ENCODE assay signal across 7 mouse cellular contexts in genomic region chr19:4838526-4839140, GRCm38 (mm10). TPM values are rescaled to one million over a fixed set of nuclear protein-coding genes. Genes with fewer than 3 reads are reported as not detected.
DNase-seq lines count a peak whose midpoint lies in the region; ATAC-seq lines count a peak whose summit lies in the region.

No protein-coding gene starts in this region.

- 0 out of 2 replicates have a peak overlapping the region, but pooled peaks have one; percentile 25 for H3K27ac ChIP-seq in embryonic facial prominence, embryonic 15.5 days (replicated peaks)
- no peak overlapping the region for H3K27ac ChIP-seq in limb, embryonic 12.5 days
- H3K27ac ChIP-seq in stomach, embryonic 16.5 days (ENCODE audit: low read length), result peak overlapping the region; percentile 61; the same call in 1 of the 2 replicates

- no peak for ATAC-seq in megakaryocyte, adult 5-6 weeks (ENCODE audit: poor library complexity, severe bottlenecking)
- 0 out of 2 replicates have a peak, but pooled peaks have one; percentile 6 for ATAC-seq in embryonic facial prominence, embryonic 15.5 days (ENCODE audit: insufficient number of reproducible peaks, low FRiP score, low TSS enrichment, low read depth)
- peak; percentile 1; the same call in 1 of the 2 replicates for ATAC-seq in limb, embryonic 12.5 days (ENCODE audit: insufficient number of reproducible peaks, insufficient read depth, low FRiP score, low TSS enrichment, low read depth)
- ATAC-seq in stomach, embryonic 16.5 days (ENCODE audit: insufficient read depth, low FRiP score), result 0 out of 2 replicates have a peak, but pooled peaks have one; percentile 4

- H3K4me2 ChIP-seq in embryonic facial prominence, embryonic 15.5 days (replicated peaks), result peak overlapping the region; percentile 98
- peak overlapping the region; percentile 96 for H3K4me2 ChIP-seq in limb, embryonic 12.5 days
- H3K4me2 ChIP-seq in stomach, embryonic 16.5 days (ENCODE audit: low read depth, low read length), result peak overlapping the region; percentile 95

- H3K9me3 ChIP-seq in megakaryocyte, embryonic 14.5 days, result no peaks in the 10 kb centered on the region
- no peaks in the 10 kb centered on the region for H3K9me3 ChIP-seq in embryonic facial prominence, embryonic 15.5 days (replicated peaks)
- H3K9me3 ChIP-seq in limb, embryonic 12.5 days, result no peaks in the 10 kb centered on the region
- no peaks in the 10 kb centered on the region for H3K9me3 ChIP-seq in stomach, embryonic 16.5 days (replicated peaks; ENCODE audit: control insufficient read depth, low read length)

- DNase-seq in gastrocnemius, postnatal 25 days, result no peak
- DNase-seq in thymus, postnatal 0 days (ENCODE audit: low spot score), result no peak

- H3K27me3 ChIP-seq in megakaryocyte, embryonic 14.5 days (replicated peaks), result peaks cover 31% of the 10 kb centered on the region
- peaks cover 28% of the 10 kb centered on the region for H3K27me3 ChIP-seq in embryonic facial prominence, embryonic 15.5 days
- peaks cover 38% of the 10 kb centered on the region for H3K27me3 ChIP-seq in limb, embryonic 12.5 days
- H3K27me3 ChIP-seq in stomach, embryonic 16.5 days (ENCODE audit: control insufficient read depth, insufficient read depth, low read length), result peaks cover 17% of the 10 kb centered on the region

- H3K4me3 ChIP-seq in megakaryocyte, embryonic 14.5 days (replicated peaks), result peak overlapping the region; percentile 96
- H3K4me3 ChIP-seq in embryonic facial prominence, embryonic 15.5 days (replicated peaks), result peak overlapping the region; percentile 64
- peak overlapping the region; percentile 62 for H3K4me3 ChIP-seq in limb, embryonic 12.5 days (replicated peaks)
- peak overlapping the region; percentile 69 for H3K4me3 ChIP-seq in stomach, embryonic 16.5 days (replicated peaks; ENCODE audit: low read length)

- H3K4me1 ChIP-seq in megakaryocyte, embryonic 14.5 days, result peaks cover 36% of the 10 kb centered on the region
- peaks cover 22% of the 10 kb centered on the region for H3K4me1 ChIP-seq in embryonic facial prominence, embryonic 15.5 days
- peaks cover 14% of the 10 kb centered on the region for H3K4me1 ChIP-seq in limb, embryonic 12.5 days (replicated peaks)
- H3K4me1 ChIP-seq in stomach, embryonic 16.5 days (ENCODE audit: control insufficient read depth, insufficient read depth, low read length), result peaks cover 12% of the 10 kb centered on the region

- 28% methylated on average over 10 of the region's 10 CpGs for WGBS in embryonic facial prominence, embryonic 15.5 days
- WGBS in limb, embryonic 12.5 days, result 38% methylated on average over 10 of the region's 10 CpGs
- WGBS in stomach, embryonic 16.5 days, result 26% methylated on average over 10 of the region's 10 CpGs

- peak overlapping the region; percentile 75 for H3K9ac ChIP-seq in embryonic facial prominence, embryonic 15.5 days
- H3K9ac ChIP-seq in limb, embryonic 12.5 days (replicated peaks), result peak overlapping the region; percentile 75
- peak overlapping the region; percentile 86 for H3K9ac ChIP-seq in stomach, embryonic 16.5 days (ENCODE audit: low read length)

- peaks cover 37% of the 10 kb centered on the region for H3K36me3 ChIP-seq in megakaryocyte, embryonic 14.5 days (replicated peaks; ENCODE audit: low read length)
- 0 out of 2 replicates have a peak, but pooled peaks cover 2% of the 10 kb centered on the region for H3K36me3 ChIP-seq in embryonic facial prominence, embryonic 15.5 days
- peaks cover 4% of the 10 kb centered on the region; the same call in 1 of the 2 replicates for H3K36me3 ChIP-seq in limb, embryonic 12.5 days
- no peaks in the 10 kb centered on the region for H3K36me3 ChIP-seq in stomach, embryonic 16.5 days (ENCODE audit: control insufficient read depth, insufficient read depth, low read length)

RNA-seq across cellular contexts. Expression of gene Ccs, which starts 0.5 kb away (rescaled TPM):
- 108 and 160 TPM in 2 replicates for polyA plus RNA-seq in megakaryocyte, embryonic 14.5 days (2012; ENCODE audit: insufficient read depth, low replicate concordance)
- 20.0 and 22.0 TPM in 2 replicates for total RNA-seq in megakaryocyte, adult 5-6 weeks (2015)
- 24.1 and 26.6 TPM in 2 replicates for total RNA-seq in megakaryocyte, adult 5-6 weeks (2017)
- 69.4 and 73.8 TPM in 2 replicates for polyA plus RNA-seq in embryonic facial prominence, embryonic 15.5 days (2015; fragmentation: Nextera tagmentation; extraction: Ambion mirVana)
- 56.4 and 60.4 TPM in 2 replicates for polyA plus RNA-seq in limb, embryonic 12.5 days (2016; fragmentation: Nextera tagmentation; extraction: Ambion mirVana)
- polyA plus RNA-seq in stomach, embryonic 16.5 days (2015; fragmentation: Nextera tagmentation; extraction: Ambion mirVana), result 56.6 and 60.3 TPM in 2 replicates
- 10 to 100 TPM; 26.3 to 27.1 TPM for total RNA-seq in gastrocnemius, postnatal 25 days (2021)
- 41.1 and 43.4 TPM in 2 replicates for polyA plus RNA-seq in thymus, postnatal 0 days (2015; fragmentation: Nextera tagmentation; extraction: Ambion mirVana)

RNA-seq across cellular contexts. Expression of gene Ccdc87, which starts 0.5 kb away (rescaled TPM):
- polyA plus RNA-seq in megakaryocyte, embryonic 14.5 days (2012; ENCODE audit: insufficient read depth, low replicate concordance), result not detected in 2 replicates
- total RNA-seq in megakaryocyte, adult 5-6 weeks (2015), result not detected in 2 replicates
- total RNA-seq in megakaryocyte, adult 5-6 weeks (2017), result not detected in 2 replicates
- polyA plus RNA-seq in embryonic facial prominence, embryonic 15.5 days (2015; fragmentation: Nextera tagmentation; extraction: Ambion mirVana), result 1.2 and 1.9 TPM in 2 replicates
- polyA plus RNA-seq in limb, embryonic 12.5 days (2016; fragmentation: Nextera tagmentation; extraction: Ambion mirVana), result 0.06 and 0.09 TPM in 2 replicates
- polyA plus RNA-seq in stomach, embryonic 16.5 days (2015; fragmentation: Nextera tagmentation; extraction: Ambion mirVana), result 0.09 TPM in 1 of 2 replicates, not detected in the other
- not detected for total RNA-seq in gastrocnemius, postnatal 25 days (2021)
- polyA plus RNA-seq in thymus, postnatal 0 days (2015; fragmentation: Nextera tagmentation; extraction: Ambion mirVana), result 0.13 TPM in 1 of 2 replicates, not detected in the other

RNA-seq across cellular contexts. Expression of gene Ctsf, which starts 16.3 kb away (rescaled TPM):
- polyA plus RNA-seq in megakaryocyte, embryonic 14.5 days (2012; ENCODE audit: insufficient read depth, low replicate concordance), result 7.3 TPM in 1 of 2 replicates, not detected in the other
- total RNA-seq in megakaryocyte, adult 5-6 weeks (2015), result 0.09 TPM in 1 of 2 replicates, not detected in the other
- total RNA-seq in megakaryocyte, adult 5-6 weeks (2017), result 0.08 and 0.44 TPM in 2 replicates
- polyA plus RNA-seq in embryonic facial prominence, embryonic 15.5 days (2015; fragmentation: Nextera tagmentation; extraction: Ambion mirVana), result 62.7 and 63.9 TPM in 2 replicates
- polyA plus RNA-seq in limb, embryonic 12.5 days (2016; fragmentation: Nextera tagmentation; extraction: Ambion mirVana), result 31.6 and 36.0 TPM in 2 replicates
- polyA plus RNA-seq in stomach, embryonic 16.5 days (2015; fragmentation: Nextera tagmentation; extraction: Ambion mirVana), result 28.4 and 34.1 TPM in 2 replicates
- total RNA-seq in gastrocnemius, postnatal 25 days (2021), result 10 to 100 TPM; 28.4 to 41.6 TPM
- polyA plus RNA-seq in thymus, postnatal 0 days (2015; fragmentation: Nextera tagmentation; extraction: Ambion mirVana), result 11.3 and 12.4 TPM in 2 replicates

RNA-seq across cellular contexts. Expression of gene Rbm14, which starts 27.2 kb away (rescaled TPM):
- polyA plus RNA-seq in megakaryocyte, embryonic 14.5 days (2012; ENCODE audit: insufficient read depth, low replicate concordance), result 15.3 and 27.4 TPM in 2 replicates
- 25.3 and 30.6 TPM in 2 replicates for total RNA-seq in megakaryocyte, adult 5-6 weeks (2015)
- 13.1 and 13.8 TPM in 2 replicates for total RNA-seq in megakaryocyte, adult 5-6 weeks (2017)
- 74.1 and 74.5 TPM in 2 replicates for polyA plus RNA-seq in embryonic facial prominence, embryonic 15.5 days (2015; fragmentation: Nextera tagmentation; extraction: Ambion mirVana)
- 113 and 114 TPM in 2 replicates for polyA plus RNA-seq in limb, embryonic 12.5 days (2016; fragmentation: Nextera tagmentation; extraction: Ambion mirVana)
- 74.2 and 75.0 TPM in 2 replicates for polyA plus RNA-seq in stomach, embryonic 16.5 days (2015; fragmentation: Nextera tagmentation; extraction: Ambion mirVana)
- total RNA-seq in gastrocnemius, postnatal 25 days (2021), result 10 to 100 TPM; 11.1 to 11.2 TPM
- 51.4 and 67.4 TPM in 2 replicates for polyA plus RNA-seq in thymus, postnatal 0 days (2015; fragmentation: Nextera tagmentation; extraction: Ambion mirVana)

RNA-seq across cellular contexts. Expression of gene Gm21992, which starts 27.2 kb away (rescaled TPM):
- polyA plus RNA-seq in megakaryocyte, embryonic 14.5 days (2012; ENCODE audit: insufficient read depth, low replicate concordance), result 4.9 TPM in 1 of 2 replicates, not detected in the other
- total RNA-seq in megakaryocyte, adult 5-6 weeks (2015), result 13.2 and 22.5 TPM in 2 replicates
- 34.1 and 52.3 TPM in 2 replicates for total RNA-seq in megakaryocyte, adult 5-6 weeks (2017)
- 30.9 and 36.3 TPM in 2 replicates for polyA plus RNA-seq in embryonic facial prominence, embryonic 15.5 days (2015; fragmentation: Nextera tagmentation; extraction: Ambion mirVana)
- 36.3 and 57.2 TPM in 2 replicates for polyA plus RNA-seq in limb, embryonic 12.5 days (2016; fragmentation: Nextera tagmentation; extraction: Ambion mirVana)
- polyA plus RNA-seq in stomach, embryonic 16.5 days (2015; fragmentation: Nextera tagmentation; extraction: Ambion mirVana), result 32.1 TPM in 2 replicates
- total RNA-seq in gastrocnemius, postnatal 25 days (2021), result 1 to 10 TPM; 8.9 to 9.4 TPM
- polyA plus RNA-seq in thymus, postnatal 0 days (2015; fragmentation: Nextera tagmentation; extraction: Ambion mirVana), result 35.6 and 36.7 TPM in 2 replicates
